Mouse (Mus musculus): ENCODE measurements around the gene Timeless. TPM values are rescaled to one million over a fixed set of nuclear protein-coding genes. Genes with fewer than 3 reads are reported as not detected.
"Not testable (repeated sequence)": the region's sequence is repeated elsewhere in the genome, so short reads cannot be mapped to it uniquely, and the experiment has no call there.

Timeless gene
- polyA plus RNA-seq, 1 experiment from 2014 or later, result 71.2 TPM

- H3K9ac ChIP-seq (ENCODE audit: low read depth, low read length), result no peak overlapping the region
- no peak overlapping the region for H3K4me3 ChIP-seq (ENCODE audit: low read depth, low read length)
- no peaks in the 10 kb centered on the region for H3K9me3 ChIP-seq (ENCODE audit: control insufficient read depth, low read length)
- WGBS, result 91% methylated on average over 14 of the region's 14 CpGs
- no peak overlapping the region for H3K27ac ChIP-seq (ENCODE audit: low read depth, low read length)
- no peak overlapping the region for H3K4me2 ChIP-seq
- DNase-seq (ENCODE audit: low spot score) (no peak), ATAC-seq (replicated peaks; ENCODE audit: low FRiP score) (no peak)
- H3K36me3 ChIP-seq (ENCODE audit: control insufficient read depth, insufficient read depth, low read length), result peaks cover 30% of the 10 kb centered on the region
- no peaks in the 10 kb centered on the region for H3K27me3 ChIP-seq (replicated peaks; ENCODE audit: control insufficient read depth, insufficient read depth, low read length)
- H3K4me1 ChIP-seq (replicated peaks; ENCODE audit: control insufficient read depth, insufficient read depth, low read length), result no peaks in the 10 kb centered on the region
Measured at GRCm38 (mm10) chr10:128281682-128282081, 49.8 kb downstream of the Timeless start.

GRCm38 (mm10) chr10:128282886-128283450, 51.1 kb downstream of the Timeless start:
- H3K4me2 ChIP-seq, result no peak overlapping the region
- H3K27ac ChIP-seq (ENCODE audit: low read depth, low read length), result no peak overlapping the region
- no peak overlapping the region for H3K4me3 ChIP-seq (ENCODE audit: low read depth, low read length)
- no peak for DNase-seq (ENCODE audit: low spot score)
- no peak overlapping the region for H3K9ac ChIP-seq (ENCODE audit: low read depth, low read length)
- WGBS, result 83% methylated on average over 20 of the region's 20 CpGs
- H3K27me3 ChIP-seq (replicated peaks; ENCODE audit: control insufficient read depth, insufficient read depth, low read length), result no peaks in the 10 kb centered on the region
- H3K9me3 ChIP-seq (ENCODE audit: control insufficient read depth, low read length), result no peaks in the 10 kb centered on the region
- H3K4me1 ChIP-seq (replicated peaks; ENCODE audit: control insufficient read depth, insufficient read depth, low read length), result no peaks in the 10 kb centered on the region
- H3K36me3 ChIP-seq (ENCODE audit: control insufficient read depth, insufficient read depth, low read length), result peaks cover 32% of the 10 kb centered on the region
- no peak for ATAC-seq (replicated peaks; ENCODE audit: low FRiP score)

GRCm38 (mm10) chr10:128283604-128284579, 52.0 kb downstream of the Timeless start:
- no peak overlapping the region; the same call in 1 of the 2 replicates for H3K4me2 ChIP-seq
- H3K4me1 ChIP-seq (replicated peaks; ENCODE audit: control insufficient read depth, insufficient read depth, low read length), result no peaks in the 10 kb centered on the region
- peaks cover 31% of the 10 kb centered on the region for H3K36me3 ChIP-seq (ENCODE audit: control insufficient read depth, insufficient read depth, low read length)
- DNase-seq (ENCODE audit: low spot score) (peak; percentile 66), ATAC-seq (replicated peaks; ENCODE audit: low FRiP score) (0 out of 2 replicates have a peak, but pooled peaks have one; percentile 9)
- no peaks in the 10 kb centered on the region for H3K9me3 ChIP-seq (ENCODE audit: control insufficient read depth, low read length)
- 66% methylated on average over 31 of the region's 31 CpGs for WGBS
- H3K27ac ChIP-seq (ENCODE audit: low read depth, low read length), result 0 out of 2 replicates have a peak overlapping the region, but pooled peaks have one; percentile 4
- no peak overlapping the region for H3K4me3 ChIP-seq (ENCODE audit: low read depth, low read length)
- no peaks in the 10 kb centered on the region for H3K27me3 ChIP-seq (replicated peaks; ENCODE audit: control insufficient read depth, insufficient read depth, low read length)
- H3K9ac ChIP-seq (ENCODE audit: low read depth, low read length), result no peak overlapping the region

GRCm38 (mm10) chr10:128290594-128290993, 58.7 kb downstream of the Timeless start:
- not testable (repeated sequence) for H3K4me1 ChIP-seq (replicated peaks; ENCODE audit: control insufficient read depth, insufficient read depth, low read length); H3K27me3 ChIP-seq (replicated peaks; ENCODE audit: control insufficient read depth, insufficient read depth, low read length); H3K9ac ChIP-seq (ENCODE audit: low read depth, low read length); ATAC-seq (replicated peaks; ENCODE audit: low FRiP score); H3K27ac ChIP-seq (ENCODE audit: low read depth, low read length); H3K4me3 ChIP-seq (ENCODE audit: low read depth, low read length); DNase-seq (ENCODE audit: low spot score); H3K9me3 ChIP-seq (ENCODE audit: control insufficient read depth, low read length); H3K4me2 ChIP-seq
- peaks cover 18% of the 10 kb centered on the region for H3K36me3 ChIP-seq (ENCODE audit: control insufficient read depth, insufficient read depth, low read length)
- 100% methylated on average over 1 of the region's 1 CpGs for WGBS

- H3K9ac ChIP-seq (ENCODE audit: low read depth, low read length), result no peak overlapping the region
- ATAC-seq (replicated peaks; ENCODE audit: low FRiP score) (no peak), DNase-seq (ENCODE audit: low spot score) (no peak)
- WGBS, result 67% methylated on average over 13 of the region's 13 CpGs
- no peaks in the 10 kb centered on the region for H3K27me3 ChIP-seq (replicated peaks; ENCODE audit: control insufficient read depth, insufficient read depth, low read length)
- no peaks in the 10 kb centered on the region for H3K9me3 ChIP-seq (ENCODE audit: control insufficient read depth, low read length)
- no peak overlapping the region for H3K4me3 ChIP-seq (ENCODE audit: low read depth, low read length)
- peaks cover 3% of the 10 kb centered on the region; the same call in 1 of the 2 replicates for H3K36me3 ChIP-seq (ENCODE audit: control insufficient read depth, insufficient read depth, low read length)
- no peaks in the 10 kb centered on the region for H3K4me1 ChIP-seq (replicated peaks; ENCODE audit: control insufficient read depth, insufficient read depth, low read length)
- H3K4me2 ChIP-seq, result no peak overlapping the region
- no peak overlapping the region for H3K27ac ChIP-seq (ENCODE audit: low read depth, low read length)
Measured at GRCm38 (mm10) chr10:128296370-128297090, 64.7 kb downstream of the Timeless start.

- H3K27ac ChIP-seq (ENCODE audit: low read depth, low read length), result no peak overlapping the region
- ATAC-seq (replicated peaks; ENCODE audit: low FRiP score) (no peak), DNase-seq (ENCODE audit: low spot score) (no peak)
- no peak overlapping the region for H3K4me2 ChIP-seq
- H3K4me1 ChIP-seq (replicated peaks; ENCODE audit: control insufficient read depth, insufficient read depth, low read length), result no peaks in the 10 kb centered on the region
- H3K36me3 ChIP-seq (ENCODE audit: control insufficient read depth, insufficient read depth, low read length), result no peaks in the 10 kb centered on the region
- no peaks in the 10 kb centered on the region for H3K27me3 ChIP-seq (replicated peaks; ENCODE audit: control insufficient read depth, insufficient read depth, low read length)
- no peaks in the 10 kb centered on the region for H3K9me3 ChIP-seq (ENCODE audit: control insufficient read depth, low read length)
- no peak overlapping the region for H3K4me3 ChIP-seq (ENCODE audit: low read depth, low read length)
- no peak overlapping the region for H3K9ac ChIP-seq (ENCODE audit: low read depth, low read length)
- 82% methylated on average over 4 of the region's 4 CpGs for WGBS
Measured at GRCm38 (mm10) chr10:128297221-128297620, 65.4 kb downstream of the Timeless start.

GRCm38 (mm10) chr10:128297622-128298021, 65.8 kb downstream of the Timeless start:
- Histone ChIP-seq H3K4me2 (no peak overlapping the region), H3K4me1 (replicated peaks; ENCODE audit: control insufficient read depth, insufficient read depth, low read length) (no peaks in the 10 kb centered on the region), H3K27me3 (replicated peaks; ENCODE audit: control insufficient read depth, insufficient read depth, low read length) (no peaks in the 10 kb centered on the region), H3K27ac (ENCODE audit: low read depth, low read length) (no peak overlapping the region), H3K36me3 (ENCODE audit: control insufficient read depth, insufficient read depth, low read length) (no peaks in the 10 kb centered on the region), H3K9me3 (ENCODE audit: control insufficient read depth, low read length) (no peaks in the 10 kb centered on the region), H3K9ac (ENCODE audit: low read depth, low read length) (0 out of 2 replicates have a peak overlapping the region, but pooled peaks have one; percentile 3), H3K4me3 (ENCODE audit: low read depth, low read length) (no peak overlapping the region)
- ATAC-seq (replicated peaks; ENCODE audit: low FRiP score), result no peak
- DNase-seq (ENCODE audit: low spot score), result no peak
- WGBS, result 76% methylated on average over 11 of the region's 11 CpGs

- H3K9ac ChIP-seq (ENCODE audit: low read depth, low read length), result no peak overlapping the region
- 58% methylated on average over 6 of the region's 6 CpGs for WGBS
- no peaks in the 10 kb centered on the region for H3K4me1 ChIP-seq (replicated peaks; ENCODE audit: control insufficient read depth, insufficient read depth, low read length)
- no peaks in the 10 kb centered on the region for H3K27me3 ChIP-seq (replicated peaks; ENCODE audit: control insufficient read depth, insufficient read depth, low read length)
- no peak overlapping the region for H3K4me3 ChIP-seq (ENCODE audit: low read depth, low read length)
- H3K27ac ChIP-seq (ENCODE audit: low read depth, low read length), result no peak overlapping the region
- H3K4me2 ChIP-seq, result no peak overlapping the region
- H3K36me3 ChIP-seq (ENCODE audit: control insufficient read depth, insufficient read depth, low read length), result no peaks in the 10 kb centered on the region
- H3K9me3 ChIP-seq (ENCODE audit: control insufficient read depth, low read length), result no peaks in the 10 kb centered on the region
- ATAC-seq (replicated peaks; ENCODE audit: low FRiP score) (no peak), DNase-seq (ENCODE audit: low spot score) (no peak)
Measured at GRCm38 (mm10) chr10:128298243-128298642, 66.4 kb downstream of the Timeless start.

Measured in liver, embryonic 11.5 days (tissue).